Mouse (Mus musculus) embryonic facial prominence, embryonic 11.5 days (tissue): ENCODE measurements around the gene Srgap1. TPM values are rescaled to one million over a fixed set of nuclear protein-coding genes. Genes with fewer than 3 reads are reported as not detected.

Experiments used
- ATAC-seq: fragments of 200-750 bp; cut with Nextera tagmentation; replicated peaks from 2 replicates; pipeline ENCODE4 v1.8.0; 2017; ENCODE audit warnings: low read depth; ENCODE audit not compliant: insufficient number of reproducible peaks, low FRiP score, low TSS enrichment
- DNase-seq: peaks from one replicate; pipeline ENCODE4 v3.0.0-alpha.2; 2015; ENCODE audit warnings: low spot score
- H3K27ac ChIP-seq: fragments of 300-500 bp; sonication (generic); replicated peaks from 2 replicates; pipeline ENCODE4 v1.5.1; 2014; ENCODE audit warnings: mild to moderate bottlenecking, low read depth, low read length, control low read depth
- H3K27me3 ChIP-seq: fragments of 300-500 bp; sonication (generic); 2 replicates; pipeline ENCODE4 v1.6.1; 2014; ENCODE audit warnings: mild to moderate bottlenecking, low read length, moderate library complexity, mixed read lengths; ENCODE audit not compliant: control insufficient read depth, insufficient read depth
- H3K36me3 ChIP-seq: fragments of 300-500 bp; sonication (generic); replicated peaks from 2 replicates; pipeline ENCODE4 v1.6.1; 2014; ENCODE audit warnings: low read depth, mild to moderate bottlenecking, low read length, moderate library complexity, mixed read lengths; ENCODE audit not compliant: control insufficient read depth, insufficient read depth
- H3K4me1 ChIP-seq: fragments of 300-500 bp; sonication (generic); 2 replicates; pipeline ENCODE4 v1.6.1; 2014; ENCODE audit warnings: low read length, mixed read lengths; ENCODE audit not compliant: control insufficient read depth, insufficient read depth
- H3K4me2 ChIP-seq: fragments of 300-500 bp; sonication (generic); 2 replicates; pipeline ENCODE4 v1.6.1; 2014; ENCODE audit warnings: low read depth, mild to moderate bottlenecking, control low read depth, low read length, moderate library complexity
- H3K4me3 ChIP-seq: fragments of 300-500 bp; sonication (generic); 2 replicates; pipeline ENCODE4 v1.5.1; 2014; ENCODE audit warnings: low read depth, low read length, control low read depth
- H3K9ac ChIP-seq: fragments of 300-500 bp; sonication (generic); replicated peaks from 2 replicates; pipeline ENCODE4 v1.6.1; 2014; ENCODE audit warnings: mild to moderate bottlenecking, control low read depth, low read length
- H3K9me3 ChIP-seq: fragments of 300-500 bp; sonication (generic); replicated peaks from 2 replicates; pipeline ENCODE4 v1.6.1; 2016; ENCODE audit warnings: mild to moderate bottlenecking, low read length, inconsistent platforms, mixed read lengths; ENCODE audit not compliant: control insufficient read depth
- WGBS: fragments of 180-500 bp; shearing (Covaris S2); extraction: QIAGEN DNeasy Blood & Tissue Kit; methylation state at CpG from one replicate; pipeline ENCODE4 v1.1.7; 2014; 5-methylcytosine and 5-hydroxymethylcytosine counted together
- polyA plus RNA-seq: library from polyadenylated mRNA; unstranded; fragments of >200 nt; fragmentation: Nextera tagmentation; extraction: Ambion mirVana; gene quantifications from 2 replicates; pipeline ENCODE4 v1.2.1, GENCODE M21; 2014

Gene Srgap1
- polyA plus RNA-seq, 1 experiment from 2014 or later = 8.8 TPM

GRCm38 (mm10) chr10:121998806-121999205 lies 48.3 kb downstream of the Srgap1 start:
- 72% methylated on average over 7 of the region's 7 CpGs for WGBS
- ATAC-seq (no peak), DNase-seq (no peak)
- H3K4me3 ChIP-seq = no peak overlapping the region
- no peak overlapping the region for H3K27ac ChIP-seq
- no peak overlapping the region for H3K4me2 ChIP-seq
- H3K4me1 ChIP-seq = no peaks in the 10 kb centered on the region
- H3K27me3 ChIP-seq = no peaks in the 10 kb centered on the region
- no peak overlapping the region for H3K9ac ChIP-seq
- H3K9me3 ChIP-seq = no peaks in the 10 kb centered on the region
- no peaks in the 10 kb centered on the region for H3K36me3 ChIP-seq

GRCm38 (mm10) chr10:121996500-121996899 lies 50.6 kb downstream of the Srgap1 start:
- ATAC-seq = no peak
- no peaks in the 10 kb centered on the region for H3K36me3 ChIP-seq
- no peak overlapping the region for H3K4me2 ChIP-seq
- H3K27ac ChIP-seq = no peak overlapping the region
- no peak overlapping the region for H3K9ac ChIP-seq
- DNase-seq = no peak
- H3K4me3 ChIP-seq = no peak overlapping the region
- H3K27me3 ChIP-seq = no peaks in the 10 kb centered on the region
- WGBS = 72% methylated on average over 4 of the region's 4 CpGs
- no peaks in the 10 kb centered on the region for H3K4me1 ChIP-seq
- no peaks in the 10 kb centered on the region for H3K9me3 ChIP-seq

- H3K4me3 ChIP-seq = no peak overlapping the region
- no peaks in the 10 kb centered on the region for H3K4me1 ChIP-seq
- H3K27ac ChIP-seq = no peak overlapping the region
- H3K9me3 ChIP-seq = no peaks in the 10 kb centered on the region
- H3K27me3 ChIP-seq = no peaks in the 10 kb centered on the region
- H3K4me2 ChIP-seq = no peak overlapping the region
- no peak for DNase-seq
- 35% methylated on average over 4 of the region's 4 CpGs for WGBS
- no peak for ATAC-seq
- H3K36me3 ChIP-seq = no peaks in the 10 kb centered on the region
- H3K9ac ChIP-seq = no peak overlapping the region
Observed at GRCm38 (mm10) chr10:121995448-121995847, 51.7 kb downstream of the Srgap1 start.

- H3K27me3 ChIP-seq = no peaks in the 10 kb centered on the region
- H3K27ac ChIP-seq = no peak overlapping the region
- no peaks in the 10 kb centered on the region for H3K36me3 ChIP-seq
- ATAC-seq = no peak
- no peak overlapping the region for H3K4me3 ChIP-seq
- H3K4me1 ChIP-seq = no peaks in the 10 kb centered on the region
- H3K9me3 ChIP-seq = no peaks in the 10 kb centered on the region
- no peak overlapping the region for H3K4me2 ChIP-seq
- H3K9ac ChIP-seq = no peak overlapping the region
- DNase-seq = no peak
- WGBS = 69% methylated on average over 5 of the region's 5 CpGs
Observed at GRCm38 (mm10) chr10:121994660-121995059, 52.5 kb downstream of the Srgap1 start.

GRCm38 (mm10) chr10:121992609-121993008 lies 54.5 kb downstream of the Srgap1 start:
- Histone ChIP-seq H3K27me3 (no peaks in the 10 kb centered on the region), H3K9ac (no peak overlapping the region), H3K27ac (no peak overlapping the region), H3K4me1 (no peaks in the 10 kb centered on the region), H3K9me3 (no peaks in the 10 kb centered on the region), H3K36me3 (no peaks in the 10 kb centered on the region), H3K4me2 (no peak overlapping the region), H3K4me3 (no peak overlapping the region)
- no peak for ATAC-seq
- WGBS = 79% methylated on average over 8 of the region's 8 CpGs
- no peak for DNase-seq

GRCm38 (mm10) chr10:121986997-121987396 lies 60.1 kb downstream of the Srgap1 start:
- Histone ChIP-seq H3K27ac (no peak overlapping the region), H3K4me2 (no peak overlapping the region), H3K4me1 (no peaks in the 10 kb centered on the region), H3K27me3 (no peaks in the 10 kb centered on the region), H3K9ac (no peak overlapping the region), H3K9me3 (no peaks in the 10 kb centered on the region), H3K4me3 (no peak overlapping the region), H3K36me3 (no peaks in the 10 kb centered on the region)
- 76% methylated on average over 4 of the region's 4 CpGs for WGBS
- no peak for ATAC-seq
- no peak for DNase-seq

GRCm38 (mm10) chr10:121984887-121985286 lies 62.2 kb downstream of the Srgap1 start:
- 90% methylated on average over 10 of the region's 10 CpGs for WGBS
- ATAC-seq = no peak
- no peak overlapping the region for H3K9ac ChIP-seq
- no peaks in the 10 kb centered on the region for H3K9me3 ChIP-seq
- DNase-seq = no peak
- no peak overlapping the region for H3K27ac ChIP-seq
- no peak overlapping the region for H3K4me3 ChIP-seq
- H3K36me3 ChIP-seq = no peaks in the 10 kb centered on the region
- no peaks in the 10 kb centered on the region for H3K27me3 ChIP-seq
- no peak overlapping the region for H3K4me2 ChIP-seq
- H3K4me1 ChIP-seq = no peaks in the 10 kb centered on the region

- DNase-seq = no peak
- Histone ChIP-seq H3K36me3 (no peaks in the 10 kb centered on the region), H3K27me3 (no peaks in the 10 kb centered on the region), H3K9me3 (no peaks in the 10 kb centered on the region), H3K9ac (no peak overlapping the region), H3K4me3 (no peak overlapping the region), H3K27ac (no peak overlapping the region), H3K4me2 (no peak overlapping the region), H3K4me1 (no peaks in the 10 kb centered on the region)
- WGBS = 53% methylated on average over 10 of the region's 10 CpGs
- ATAC-seq = no peak
Observed at GRCm38 (mm10) chr10:121983993-121984610, 63.0 kb downstream of the Srgap1 start.
